Mouse (Mus musculus): ENCODE measurements around the gene Plekha8.

DNA sequence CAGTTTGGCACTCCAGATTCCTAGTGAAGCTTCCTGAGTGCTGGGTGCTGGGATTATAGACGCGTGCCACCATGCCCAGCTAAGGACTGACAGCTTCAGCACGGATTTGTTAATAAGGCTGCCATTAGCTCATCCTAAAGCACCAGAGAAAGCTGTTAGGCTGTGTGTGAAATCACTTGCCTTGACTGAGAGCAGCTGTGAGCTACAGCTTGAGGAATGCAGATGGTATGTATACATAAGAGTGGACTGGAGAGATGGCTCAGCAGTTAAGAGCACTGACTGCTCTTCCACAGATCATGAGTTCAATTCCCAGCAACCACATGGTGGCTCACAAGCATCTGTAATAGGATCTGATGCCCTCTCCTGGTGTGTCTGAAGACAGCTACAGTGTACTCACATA lies 22.5 kb downstream of the Plekha8 start:
- no peak for TF ChIP-seq CTCF (conservative IDR thresholded peaks at IDR 0.05; ENCODE audit: insufficient read depth, insufficient read length, low read depth, low read length)
- no peak for TF ChIP-seq POLR2A (IDR thresholded peaks at IDR 0.05; ENCODE audit: low read depth, low read length)
